Mouse (Mus musculus): ENCODE measurements around the gene Vmn1r74.
"Not testable (repeated sequence)": the region's sequence is repeated elsewhere in the genome, so short reads cannot be mapped to it uniquely, and the experiment has no call there.

The Vmn1r74 gene

GRCm38 (mm10) chr7:11833680-11834079 lies at the start of gene Vmn1r74:
Vmn1r74 (plus strand) TSS chr7:11833980.
- DNase-seq (ENCODE audit: low read depth, low spot score) = no peak

GRCm38 (mm10) chr7:11813751-11814150 lies 20.0 kb upstream of the Vmn1r74 start:
- DNase-seq (ENCODE audit: low read depth, low spot score) = no peak

GRCm38 (mm10) chr7:11822166-11822565 lies 11.6 kb upstream of the Vmn1r74 start:
- DNase-seq (ENCODE audit: low read depth, low spot score) = no peak

GRCm38 (mm10) chr7:11823246-11823645 lies 10.5 kb upstream of the Vmn1r74 start:
- not testable (repeated sequence) for DNase-seq (ENCODE audit: low read depth, low spot score)

- no peak for DNase-seq (ENCODE audit: low read depth, low spot score)
Observed at GRCm38 (mm10) chr7:11874330-11874729, 40.5 kb downstream of the Vmn1r74 start, which contains the start of gene Vmn1r75. Vmn1r75 (plus strand) TSS chr7:11874630.
